Mouse (Mus musculus) forebrain, embryonic 15.5 days (tissue): ENCODE data around the gene Cfap61. TPM values are rescaled to one million over a fixed set of nuclear protein-coding genes. Genes with fewer than 3 reads are reported as not detected.
A peak's percentile ranks its signal among the peaks of the same experiment; 100 is the strongest.

ENCODE experiments used
- ATAC-seq: fragments of 200-750 bp; cut with Nextera tagmentation; replicated peaks from 2 replicates; pipeline ENCODE4 v1.8.0; 2017; ENCODE audit warnings: mild to moderate bottlenecking, moderate TSS enrichment, moderate library complexity
- H3K27ac ChIP-seq: fragments of 300-500 bp; sonication (generic); replicated peaks from 2 replicates; pipeline ENCODE4 v1.5.1; 2015; ENCODE audit warnings: mild to moderate bottlenecking, inconsistent platforms
- H3K27me3 ChIP-seq: fragments of 300-500 bp; sonication (generic); 2 replicates; pipeline ENCODE4 v1.6.1; 2015; ENCODE audit warnings: inconsistent platforms
- H3K36me3 ChIP-seq: fragments of 300-500 bp; sonication (generic); 2 replicates; pipeline ENCODE4 v1.6.1; 2015; ENCODE audit warnings: mild to moderate bottlenecking, inconsistent platforms
- H3K4me1 ChIP-seq: fragments of 300-500 bp; sonication (generic); 2 replicates; pipeline ENCODE4 v1.6.1; 2015; ENCODE audit warnings: inconsistent platforms
- H3K4me2 ChIP-seq: fragments of 300-500 bp; sonication (generic); replicated peaks from 2 replicates; pipeline ENCODE4 v1.6.1; 2015; ENCODE audit warnings: mild to moderate bottlenecking, inconsistent platforms
- H3K4me3 ChIP-seq: fragments of 300-500 bp; sonication (generic); 2 replicates; pipeline ENCODE4 v1.5.1; 2015; ENCODE audit warnings: mild to moderate bottlenecking, inconsistent platforms
- H3K9ac ChIP-seq: fragments of 300-500 bp; sonication (generic); replicated peaks from 2 replicates; pipeline ENCODE4 v1.6.1; 2015; ENCODE audit warnings: mild to moderate bottlenecking, inconsistent platforms
- H3K9me3 ChIP-seq: fragments of 300-500 bp; sonication (generic); 2 replicates; pipeline ENCODE4 v1.6.1; 2016; ENCODE audit warnings: inconsistent platforms
- WGBS: fragments of 180-500 bp; shearing (Covaris S2); methylation state at CpG from one replicate; pipeline ENCODE4 v1.1.7; 2015; ENCODE audit warnings: mixed read lengths; 5-methylcytosine and 5-hydroxymethylcytosine counted together
- polyA plus RNA-seq: library from polyadenylated mRNA; unstranded; fragments of >200 nt; fragmentation: Nextera tagmentation; extraction: Ambion mirVana; gene quantifications from 2 replicates; pipeline ENCODE4 v1.2.1, GENCODE M21; 2015

Cfap61 gene
- polyA plus RNA-seq, 1 experiment from 2014 or later, result 1.9 TPM

DNA sequence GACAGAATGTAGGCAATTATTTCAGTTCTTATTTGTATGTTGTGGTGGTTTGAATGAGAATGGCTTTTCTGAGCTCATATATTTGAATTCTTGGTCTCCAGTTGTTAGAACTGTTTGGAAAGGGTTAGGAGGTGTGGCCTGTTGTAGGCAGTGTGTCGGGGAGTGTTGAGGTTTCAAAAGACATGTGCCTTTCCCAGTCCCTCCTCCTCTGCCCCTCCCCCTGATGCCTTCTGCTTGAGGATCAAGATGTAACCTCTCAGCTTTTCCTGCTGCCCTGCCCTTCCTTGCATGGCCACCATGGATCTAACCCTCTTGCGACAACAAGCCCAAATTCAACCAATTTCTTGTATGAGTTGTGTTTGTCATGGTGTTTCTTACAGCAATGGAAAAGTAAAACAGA, 53.2 kb downstream of the Cfap61 start:
- ATAC-seq, result no peak
- no peaks in the 10 kb centered on the region for H3K36me3 ChIP-seq
- H3K9me3 ChIP-seq, result no peaks in the 10 kb centered on the region
- 81% methylated on average over 2 of the region's 2 CpGs for whole genome bisulfite sequencing
- no peak overlapping the region for H3K4me2 ChIP-seq
- H3K4me3 ChIP-seq, result no peak overlapping the region
- H3K27ac ChIP-seq, result no peak overlapping the region
- no peaks in the 10 kb centered on the region for H3K27me3 ChIP-seq
- no peak overlapping the region for H3K9ac ChIP-seq
- H3K4me1 ChIP-seq, result peaks cover 4% of the 10 kb centered on the region

DNA sequence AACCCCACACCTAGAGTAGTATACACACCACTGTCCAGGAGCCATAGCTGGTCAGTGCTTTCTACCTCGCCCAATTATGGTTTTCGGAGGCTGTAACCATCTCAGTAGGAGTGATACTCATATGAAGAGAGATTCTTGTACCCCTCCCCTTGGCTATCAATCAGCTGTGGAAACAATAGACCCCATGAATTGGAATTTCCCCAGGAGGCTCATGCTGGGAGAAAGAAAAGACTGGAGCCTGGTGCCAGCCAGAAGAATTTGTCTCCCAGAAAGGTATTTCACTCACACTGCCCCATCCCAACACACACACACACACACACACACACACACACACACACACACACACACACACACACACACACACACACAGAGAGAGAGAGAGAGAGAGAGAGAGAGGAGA, 55.9 kb downstream of the Cfap61 start:
- no peak overlapping the region for H3K9ac ChIP-seq
- no peak overlapping the region for H3K4me2 ChIP-seq
- no peak overlapping the region for H3K27ac ChIP-seq
- no peaks in the 10 kb centered on the region for H3K36me3 ChIP-seq
- no peak for ATAC-seq
- H3K27me3 ChIP-seq, result no peaks in the 10 kb centered on the region
- no peaks in the 10 kb centered on the region for H3K9me3 ChIP-seq
- H3K4me1 ChIP-seq, result no peaks in the 10 kb centered on the region
- H3K4me3 ChIP-seq, result no peak overlapping the region
- 44% methylated on average over 2 of the region's 2 CpGs for WGBS

DNA sequence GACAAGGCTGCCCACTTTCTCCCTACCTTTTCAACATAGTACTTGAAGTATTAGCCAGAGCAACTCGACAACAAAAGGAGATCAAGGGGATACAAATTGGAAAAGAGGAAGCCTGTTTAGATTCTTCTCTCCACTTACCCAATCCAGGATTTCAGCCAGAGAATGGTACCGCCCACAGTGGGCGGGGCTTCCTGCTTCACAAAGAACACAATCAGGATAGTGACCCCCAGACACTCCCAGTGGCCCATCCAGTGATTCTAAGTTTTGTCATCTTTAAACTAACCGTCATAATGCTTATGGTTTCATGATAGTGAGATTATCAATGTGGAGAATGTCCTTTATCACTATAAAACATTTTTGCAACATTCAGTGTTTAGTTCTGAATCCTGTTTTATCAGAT, 61.9 kb downstream of the Cfap61 start:
- Histone ChIP-seq H3K4me3 (no peak overlapping the region), H3K9me3 (no peaks in the 10 kb centered on the region), H3K27me3 (no peaks in the 10 kb centered on the region), H3K9ac (no peak overlapping the region), H3K36me3 (no peaks in the 10 kb centered on the region), H3K4me2 (no peak overlapping the region), H3K4me1 (no peaks in the 10 kb centered on the region), H3K27ac (no peak overlapping the region)
- no peak for ATAC-seq
- WGBS, result 62% methylated on average over 4 of the region's 4 CpGs

DNA sequence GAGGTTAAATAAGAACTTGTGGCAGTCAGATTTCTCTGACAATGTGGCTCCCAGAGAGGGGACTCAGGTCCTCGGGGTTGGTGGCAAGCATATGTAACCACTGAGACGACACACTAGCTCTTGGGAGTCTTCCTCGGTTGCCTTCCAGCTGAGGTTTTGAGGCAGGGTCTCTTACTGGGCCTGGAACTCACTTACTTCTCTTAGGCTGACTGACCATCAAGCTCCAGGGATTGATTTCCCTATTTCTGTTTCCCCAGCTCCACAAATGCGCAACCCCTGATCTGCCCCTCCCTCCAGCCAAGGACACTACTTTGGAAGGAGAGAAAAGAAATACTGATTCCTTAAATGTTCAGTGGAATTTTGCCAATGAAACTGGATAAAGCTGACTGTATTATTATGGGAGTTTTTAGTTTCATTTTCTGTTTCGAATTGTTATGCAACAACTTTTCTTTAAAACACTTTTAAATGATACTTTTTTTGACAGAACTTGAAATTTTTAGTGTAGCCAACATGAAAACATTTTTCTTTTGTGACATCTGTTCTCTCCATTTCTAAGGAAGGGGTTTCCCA, 63.5 kb downstream of the Cfap61 start:
- H3K4me3 ChIP-seq, result no peak overlapping the region
- WGBS, result 89% methylated on average over 5 of the region's 5 CpGs

DNA sequence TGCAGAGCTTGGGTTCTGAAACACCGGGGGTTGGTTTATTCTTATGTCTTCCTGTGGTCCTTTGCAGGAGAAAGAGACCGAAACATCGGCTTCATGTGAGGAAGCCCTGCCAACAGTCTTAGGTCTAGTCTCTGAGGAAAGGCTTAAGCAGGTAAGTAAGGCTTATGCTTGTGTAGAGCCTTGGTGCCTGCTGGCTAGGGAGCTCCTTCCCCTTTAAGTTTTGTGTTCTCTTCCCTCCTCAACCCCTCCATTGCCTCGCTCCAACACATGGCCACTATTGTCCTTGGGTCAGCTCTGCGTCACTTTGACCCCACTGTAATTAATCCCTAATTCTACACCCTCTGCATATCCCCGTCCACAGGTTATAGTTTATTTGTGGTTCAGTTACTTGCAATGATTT, 74.2 kb downstream of the Cfap61 start:
- Histone ChIP-seq H3K36me3 (no peaks in the 10 kb centered on the region), H3K4me1 (no peaks in the 10 kb centered on the region), H3K9ac (no peak overlapping the region), H3K27me3 (no peaks in the 10 kb centered on the region), H3K4me2 (no peak overlapping the region), H3K4me3 (no peak overlapping the region), H3K27ac (no peak overlapping the region), H3K9me3 (no peaks in the 10 kb centered on the region)
- ATAC-seq, result no peak
- 84% methylated on average over 6 of the region's 6 CpGs for WGBS

More for the DNA sequence above, 63.5 kb downstream of the Cfap61 start:
- Histone ChIP-seq H3K4me1 (no peaks in the 10 kb centered on the region), H3K27ac (no peak overlapping the region), H3K27me3 (no peaks in the 10 kb centered on the region), H3K9me3 (no peaks in the 10 kb centered on the region), H3K4me2 (no peak overlapping the region), H3K9ac (no peak overlapping the region), H3K36me3 (no peaks in the 10 kb centered on the region)
- no peak for ATAC-seq

DNA sequence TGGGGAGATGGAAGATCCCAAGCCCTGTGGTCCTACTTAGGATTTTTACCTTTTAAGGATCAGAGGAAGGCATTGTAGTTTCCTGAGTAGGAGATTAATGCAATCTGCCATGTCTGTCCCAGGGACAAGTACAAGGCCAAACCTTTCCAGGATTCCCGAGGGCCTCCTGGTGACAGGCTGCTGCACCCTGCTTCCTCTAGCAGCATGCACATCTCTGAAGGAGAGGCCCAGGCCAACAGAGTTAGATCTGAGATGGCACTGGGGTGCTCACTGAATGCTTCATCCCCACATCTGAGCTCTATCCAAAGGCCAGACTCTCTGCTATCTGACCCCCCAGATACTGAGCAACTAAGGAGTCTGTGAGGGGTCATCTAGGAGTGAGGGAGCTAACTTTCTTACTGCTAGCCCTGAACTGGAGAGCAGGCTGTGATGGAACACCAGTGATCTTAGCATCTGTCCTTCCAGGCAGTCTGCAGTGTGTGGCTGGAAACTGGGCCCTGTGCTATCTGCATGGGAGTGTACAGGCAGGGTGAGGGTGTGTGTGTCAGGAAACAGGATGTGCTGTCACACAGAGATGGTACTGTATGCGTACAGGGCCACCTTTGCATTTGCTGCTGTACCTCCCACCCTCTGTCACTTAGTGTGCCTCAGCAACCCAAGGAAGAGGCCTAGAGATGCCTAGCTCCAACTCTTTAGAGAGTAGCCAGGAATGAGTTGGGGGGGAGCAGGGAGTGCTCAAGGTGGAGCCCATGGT, 75.2 kb downstream of the Cfap61 start:
- H3K4me3 ChIP-seq, result no peak overlapping the region
- H3K4me1 ChIP-seq, result no peaks in the 10 kb centered on the region
- no peak overlapping the region for H3K4me2 ChIP-seq
- no peaks in the 10 kb centered on the region for H3K27me3 ChIP-seq
- no peak overlapping the region for H3K9ac ChIP-seq
- 88% methylated on average over 2 of the region's 2 CpGs for WGBS
- H3K36me3 ChIP-seq, result no peaks in the 10 kb centered on the region
- ATAC-seq, result no peak
- H3K9me3 ChIP-seq, result no peaks in the 10 kb centered on the region
- no peak overlapping the region for H3K27ac ChIP-seq

DNA sequence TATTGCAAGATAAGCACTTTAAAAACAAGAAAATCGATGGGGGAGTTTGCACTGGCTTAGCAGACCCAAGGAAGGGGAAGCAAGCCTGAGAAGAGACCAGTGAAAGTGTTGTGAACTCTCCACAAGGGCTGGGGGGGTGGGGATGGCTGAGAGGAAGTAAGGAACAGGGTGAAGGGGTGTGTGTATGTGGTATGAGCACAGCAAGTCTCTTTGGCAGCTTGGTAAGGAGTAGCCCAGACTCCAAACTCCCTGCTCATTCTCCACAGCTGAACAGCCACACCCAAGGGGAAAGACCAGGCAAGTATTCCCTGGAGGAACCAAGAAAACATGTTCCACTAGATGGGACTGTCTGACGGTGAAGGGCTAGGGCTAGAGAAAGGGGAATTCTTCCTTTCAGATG, 76.2 kb downstream of the Cfap61 start:
- 78% methylated on average over 2 of the region's 2 CpGs for WGBS
- Histone ChIP-seq H3K27ac (no peak overlapping the region), H3K4me2 (no peak overlapping the region), H3K4me1 (peaks cover 7% of the 10 kb centered on the region), H3K9me3 (no peaks in the 10 kb centered on the region), H3K36me3 (no peaks in the 10 kb centered on the region), H3K9ac (no peak overlapping the region), H3K27me3 (no peaks in the 10 kb centered on the region), H3K4me3 (no peak overlapping the region)
- no peak for ATAC-seq

DNA sequence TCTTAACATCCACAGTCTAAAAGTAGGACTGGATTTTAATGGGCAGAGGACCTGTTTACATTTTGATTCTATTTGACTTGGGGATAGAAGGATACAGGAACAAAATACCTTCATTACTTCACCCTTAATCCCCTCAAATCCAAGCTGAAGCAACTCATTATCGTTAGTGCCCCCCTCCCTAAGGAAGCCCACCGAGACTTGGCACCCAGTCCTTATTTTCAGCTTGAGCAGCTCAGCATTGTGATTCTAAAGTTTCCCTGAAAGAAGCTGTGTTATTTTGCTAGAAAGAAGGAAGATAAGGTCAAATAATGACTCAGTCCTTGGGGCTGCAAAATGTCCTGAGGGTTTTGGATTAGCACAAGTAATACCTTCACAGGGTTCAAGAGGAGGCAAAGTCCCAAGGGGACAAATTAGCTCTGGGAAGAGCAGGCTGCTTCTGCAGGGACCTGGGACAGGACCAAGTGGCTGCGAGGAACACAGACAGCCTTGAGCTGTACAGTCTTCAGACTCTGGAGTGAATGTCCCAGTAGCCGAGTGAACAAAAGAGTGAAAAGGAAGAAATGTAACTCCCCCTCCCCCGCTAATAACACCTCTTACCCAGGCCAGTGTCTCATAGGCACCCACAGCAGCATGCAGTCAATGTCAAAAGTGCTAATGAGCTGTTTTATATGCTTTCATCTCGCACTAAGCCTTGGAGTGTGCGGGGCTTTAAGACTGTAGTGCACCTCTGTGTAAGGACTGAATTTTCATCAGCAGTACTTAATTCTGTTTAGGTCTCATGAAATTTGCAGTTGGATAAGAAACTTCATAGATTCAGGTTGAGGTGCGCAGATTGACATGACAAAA, 81.0 kb downstream of the Cfap61 start:
- no peak overlapping the region for H3K4me3 ChIP-seq
- no peaks in the 10 kb centered on the region for H3K9me3 ChIP-seq
- H3K27me3 ChIP-seq, result no peaks in the 10 kb centered on the region
- H3K9ac ChIP-seq, result no peak overlapping the region
- H3K4me2 ChIP-seq, result no peak overlapping the region
- no peaks in the 10 kb centered on the region for H3K36me3 ChIP-seq
- H3K4me1 ChIP-seq, result peaks cover 8% of the 10 kb centered on the region
- peak overlapping the region; percentile 45; the same call in 1 of the 2 replicates for H3K27ac ChIP-seq
- 9% methylated on average over 8 of the region's 8 CpGs for WGBS
- ATAC-seq, result peak; percentile 92

DNA sequence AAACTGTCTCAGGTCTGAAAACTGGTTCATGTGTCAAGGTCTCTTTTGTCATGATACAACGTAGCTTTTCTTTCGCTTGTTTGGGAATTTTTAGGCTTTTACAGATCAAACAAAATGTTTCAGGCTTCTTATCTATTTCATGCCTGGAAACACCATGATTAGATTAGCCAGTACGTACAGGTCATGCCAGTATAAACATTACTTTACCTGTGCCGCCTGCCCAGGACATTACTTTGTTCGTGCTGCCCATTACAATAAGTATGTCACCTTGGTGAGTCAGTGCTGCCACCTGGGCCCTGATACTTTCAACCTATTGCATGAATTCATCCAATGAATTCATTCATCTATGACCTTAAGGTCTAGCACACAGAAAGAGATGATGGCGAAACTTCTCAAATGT, 88.3 kb downstream of the Cfap61 start:
- WGBS, result 94% methylated on average over 6 of the region's 6 CpGs
- no peak overlapping the region for H3K4me2 ChIP-seq
- no peak for ATAC-seq
- H3K27ac ChIP-seq, result no peak overlapping the region
- H3K9me3 ChIP-seq, result no peaks in the 10 kb centered on the region
- no peaks in the 10 kb centered on the region for H3K36me3 ChIP-seq
- no peak overlapping the region for H3K4me3 ChIP-seq
- no peaks in the 10 kb centered on the region for H3K27me3 ChIP-seq
- no peak overlapping the region for H3K9ac ChIP-seq
- H3K4me1 ChIP-seq, result no peaks in the 10 kb centered on the region

DNA sequence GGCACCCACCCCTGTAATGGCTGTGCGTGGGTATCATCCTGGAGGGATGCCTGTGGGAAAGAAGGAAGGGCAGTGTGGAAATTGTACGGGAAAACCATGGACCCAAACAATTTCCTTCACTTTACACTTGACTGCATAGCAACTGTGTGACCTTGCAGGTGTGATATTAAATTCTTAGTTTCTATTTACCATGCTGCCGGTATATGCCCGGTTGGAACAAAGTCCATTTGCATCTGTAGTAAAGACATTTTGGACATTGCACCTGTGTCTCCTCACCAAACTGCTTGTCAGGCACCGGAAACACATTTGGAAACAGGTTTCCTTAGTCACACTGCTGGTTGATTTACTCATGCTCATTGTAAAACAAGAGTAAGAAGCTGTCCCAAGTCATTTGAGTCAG, 109.1 kb downstream of the Cfap61 start:
- H3K36me3 ChIP-seq, result no peaks in the 10 kb centered on the region
- ATAC-seq, result no peak
- no peak overlapping the region for H3K27ac ChIP-seq
- WGBS, result 93% methylated on average over 5 of the region's 5 CpGs
- H3K27me3 ChIP-seq, result no peaks in the 10 kb centered on the region
- no peak overlapping the region for H3K4me2 ChIP-seq
- no peak overlapping the region for H3K4me3 ChIP-seq
- H3K9me3 ChIP-seq, result no peaks in the 10 kb centered on the region
- H3K9ac ChIP-seq, result no peak overlapping the region
- peaks cover 25% of the 10 kb centered on the region for H3K4me1 ChIP-seq

DNA sequence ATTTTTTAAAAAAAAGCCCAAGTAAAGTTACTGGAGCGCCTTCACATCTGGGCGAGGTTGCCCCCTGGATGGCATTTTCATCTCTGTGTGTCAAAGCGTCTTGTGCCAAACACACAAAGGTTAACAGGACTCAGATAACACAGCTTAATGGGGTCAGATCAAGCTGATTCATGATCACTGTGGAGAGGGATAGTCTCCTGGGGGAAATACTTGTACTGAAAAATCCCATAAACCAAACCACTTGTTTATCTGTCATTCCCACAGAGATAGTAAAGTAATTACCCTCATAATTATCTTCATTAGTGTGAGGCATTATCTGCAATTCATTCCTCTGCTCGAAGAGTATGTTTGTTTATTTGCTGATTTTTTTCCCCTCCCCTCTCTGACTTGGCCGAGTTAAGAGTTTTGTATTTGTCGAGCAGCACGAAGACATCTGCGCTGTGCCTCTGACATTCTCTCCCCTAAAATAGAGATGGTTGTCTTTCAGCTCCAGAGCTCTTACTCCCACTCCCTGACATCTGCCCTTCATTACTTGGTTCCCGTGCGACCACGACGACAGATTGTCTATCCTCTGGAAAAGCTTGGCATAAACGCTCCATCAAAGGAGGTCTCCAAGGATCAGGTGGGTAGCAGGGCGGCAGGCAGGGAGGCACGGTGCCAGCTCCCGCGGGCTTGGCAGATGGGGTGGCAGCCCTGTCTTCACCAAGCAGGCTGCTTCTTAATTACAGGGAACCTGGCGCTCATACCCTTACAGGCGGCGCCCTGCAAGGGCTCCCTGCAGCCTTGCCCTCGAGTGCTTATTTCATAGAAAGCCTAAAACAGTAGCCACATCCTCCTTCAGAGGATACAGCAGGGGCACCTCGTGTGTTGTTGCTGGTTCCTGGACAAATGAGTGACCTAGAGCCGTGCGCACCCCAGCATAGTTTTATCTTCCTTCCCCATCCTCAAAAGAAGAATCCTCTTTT, 110.6 kb downstream of the Cfap61 start:
- peak overlapping the region; percentile 38 for H3K4me2 ChIP-seq
- no peaks in the 10 kb centered on the region for H3K9me3 ChIP-seq
- no peaks in the 10 kb centered on the region for H3K36me3 ChIP-seq
- WGBS, result 25% methylated on average over 24 of the region's 24 CpGs
- peak overlapping the region; percentile 75 for H3K27ac ChIP-seq
- peak overlapping the region; percentile 17; the same call in 1 of the 2 replicates for H3K9ac ChIP-seq
- peak overlapping the region; percentile 6; the same call in 1 of the 2 replicates for H3K4me3 ChIP-seq
- H3K27me3 ChIP-seq, result no peaks in the 10 kb centered on the region
- peak; percentile 93 for ATAC-seq
- peaks cover 25% of the 10 kb centered on the region for H3K4me1 ChIP-seq
